Mouse (Mus musculus): ENCODE measurements around the gene Mrpl27. TPM values are rescaled to one million over a fixed set of nuclear protein-coding genes. Genes with fewer than 3 reads are reported as not detected.
"Not testable (repeated sequence)": the region's sequence is repeated elsewhere in the genome, so short reads cannot be mapped to it uniquely, and the experiment has no call there.

The Mrpl27 gene
- polyA plus RNA-seq, 1 experiment = 85.5 TPM

GRCm38 (mm10) chr11:94630199-94631011, 23.2 kb upstream of the Mrpl27 start:
- DNase-seq (ENCODE audit: low read depth) = peak; percentile 40
- TF ChIP-seq CTCF (IDR thresholded peaks at IDR 0.05; ENCODE audit: borderline replicate concordance, extremely low read depth, insufficient read depth, insufficient read length) (no peak), POLR2A (IDR thresholded peaks at IDR 0.05; ENCODE audit: borderline replicate concordance, extremely low read depth, insufficient read depth, insufficient read length, poor library complexity, severe bottlenecking) (no peak)

GRCm38 (mm10) chr11:94631969-94632368, 21.6 kb upstream of the Mrpl27 start:
- no peak for DNase-seq (ENCODE audit: low read depth)
- no peak for TF ChIP-seq POLR2A (IDR thresholded peaks at IDR 0.05; ENCODE audit: borderline replicate concordance, extremely low read depth, insufficient read depth, insufficient read length, poor library complexity, severe bottlenecking)
- no peak for TF ChIP-seq CTCF (IDR thresholded peaks at IDR 0.05; ENCODE audit: borderline replicate concordance, extremely low read depth, insufficient read depth, insufficient read length)

GRCm38 (mm10) chr11:94632988-94633387, 20.6 kb upstream of the Mrpl27 start:
- DNase-seq (ENCODE audit: low read depth) = no peak
- TF ChIP-seq CTCF (IDR thresholded peaks at IDR 0.05; ENCODE audit: borderline replicate concordance, extremely low read depth, insufficient read depth, insufficient read length) = no peak
- no peak for TF ChIP-seq POLR2A (IDR thresholded peaks at IDR 0.05; ENCODE audit: borderline replicate concordance, extremely low read depth, insufficient read depth, insufficient read length, poor library complexity, severe bottlenecking)

- no peak for DNase-seq (ENCODE audit: low read depth)
- TF ChIP-seq CTCF (IDR thresholded peaks at IDR 0.05; ENCODE audit: borderline replicate concordance, extremely low read depth, insufficient read depth, insufficient read length) (no peak), POLR2A (IDR thresholded peaks at IDR 0.05; ENCODE audit: borderline replicate concordance, extremely low read depth, insufficient read depth, insufficient read length, poor library complexity, severe bottlenecking) (no peak)
Measured at GRCm38 (mm10) chr11:94634431-94634830, 19.1 kb upstream of the Mrpl27 start.

- no peak for DNase-seq (ENCODE audit: low read depth)
- TF ChIP-seq POLR2A (IDR thresholded peaks at IDR 0.05; ENCODE audit: borderline replicate concordance, extremely low read depth, insufficient read depth, insufficient read length, poor library complexity, severe bottlenecking) (no peak), CTCF (IDR thresholded peaks at IDR 0.05; ENCODE audit: borderline replicate concordance, extremely low read depth, insufficient read depth, insufficient read length) (no peak)
Measured at GRCm38 (mm10) chr11:94644461-94645219, 8.9 kb upstream of the Mrpl27 start.

- TF ChIP-seq POLR2A (IDR thresholded peaks at IDR 0.05; ENCODE audit: borderline replicate concordance, extremely low read depth, insufficient read depth, insufficient read length, poor library complexity, severe bottlenecking) = no peak
- TF ChIP-seq CTCF (IDR thresholded peaks at IDR 0.05; ENCODE audit: borderline replicate concordance, extremely low read depth, insufficient read depth, insufficient read length) = no peak
- DNase-seq (ENCODE audit: low read depth) = no peak
Measured at GRCm38 (mm10) chr11:94646457-94646856, 7.1 kb upstream of the Mrpl27 start.

GRCm38 (mm10) chr11:94651241-94651640, 2.3 kb upstream of the Mrpl27 start:
- not testable (repeated sequence) for DNase-seq (ENCODE audit: low read depth)

- DNase-seq (ENCODE audit: low read depth) = no peak
- TF ChIP-seq CTCF (IDR thresholded peaks at IDR 0.05; ENCODE audit: borderline replicate concordance, extremely low read depth, insufficient read depth, insufficient read length) = no peak
- TF ChIP-seq POLR2A (IDR thresholded peaks at IDR 0.05; ENCODE audit: borderline replicate concordance, extremely low read depth, insufficient read depth, insufficient read length, poor library complexity, severe bottlenecking) = no peak
Measured at GRCm38 (mm10) chr11:94652973-94653372, 594 bp upstream of the Mrpl27 start.

- no peak for TF ChIP-seq POLR2A (IDR thresholded peaks at IDR 0.05; ENCODE audit: borderline replicate concordance, extremely low read depth, insufficient read depth, insufficient read length, poor library complexity, severe bottlenecking)
Measured at GRCm38 (mm10) chr11:94661344-94661743, 7.8 kb downstream of the Mrpl27 start.

GRCm38 (mm10) chr11:94665281-94665680, 11.7 kb downstream of the Mrpl27 start:
- DNase-seq (ENCODE audit: low read depth) = no peak
- TF ChIP-seq CTCF (IDR thresholded peaks at IDR 0.05; ENCODE audit: borderline replicate concordance, extremely low read depth, insufficient read depth, insufficient read length) (no peak), POLR2A (IDR thresholded peaks at IDR 0.05; ENCODE audit: borderline replicate concordance, extremely low read depth, insufficient read depth, insufficient read length, poor library complexity, severe bottlenecking) (no peak)

More at GRCm38 (mm10) chr11:94661344-94661743, 7.8 kb downstream of the Mrpl27 start:
- DNase-seq (ENCODE audit: low read depth) = no peak

GRCm38 (mm10) chr11:94674984-94675383, 21.4 kb downstream of the Mrpl27 start:
- no peak for DNase-seq (ENCODE audit: low read depth)
- no peak for TF ChIP-seq CTCF (IDR thresholded peaks at IDR 0.05; ENCODE audit: borderline replicate concordance, extremely low read depth, insufficient read depth, insufficient read length)
- TF ChIP-seq POLR2A (IDR thresholded peaks at IDR 0.05; ENCODE audit: borderline replicate concordance, extremely low read depth, insufficient read depth, insufficient read length, poor library complexity, severe bottlenecking) = no peak

- no peak for TF ChIP-seq CTCF (IDR thresholded peaks at IDR 0.05; ENCODE audit: borderline replicate concordance, extremely low read depth, insufficient read depth, insufficient read length)
- no peak for TF ChIP-seq POLR2A (IDR thresholded peaks at IDR 0.05; ENCODE audit: borderline replicate concordance, extremely low read depth, insufficient read depth, insufficient read length, poor library complexity, severe bottlenecking)
- no peak for DNase-seq (ENCODE audit: low read depth)
Measured at GRCm38 (mm10) chr11:94675446-94675845, 21.9 kb downstream of the Mrpl27 start.

Measured in brain, embryonic 14.5 days (tissue).